Mouse (Mus musculus) CD4-positive, CD25-positive, alpha-beta regulatory T cell, adult 4 months (primary cell): ENCODE measurements around the gene Aipl1. TPM values are rescaled to one million over a fixed set of nuclear protein-coding genes. Genes with fewer than 3 reads are reported as not detected.

Experiments used
- ATAC-seq: one replicate; pipeline ENCODE4 v1.8.0; 2017
- polyA plus RNA-seq, 2 experiments: library from polyadenylated mRNA; unstranded; fragments of 100-300 nt; shearing (Covaris generic); gene quantifications; one replicate each; pipeline ENCODE4 v1.2.1; 2017

The Aipl1 gene
- polyA plus RNA-seq, 2 experiments from 2014 or later: not detected

GRCm38 (mm10) chr11:72050168-72050894 lies 13.0 kb upstream of the Aipl1 start:
- ATAC-seq: no peak

DNA sequence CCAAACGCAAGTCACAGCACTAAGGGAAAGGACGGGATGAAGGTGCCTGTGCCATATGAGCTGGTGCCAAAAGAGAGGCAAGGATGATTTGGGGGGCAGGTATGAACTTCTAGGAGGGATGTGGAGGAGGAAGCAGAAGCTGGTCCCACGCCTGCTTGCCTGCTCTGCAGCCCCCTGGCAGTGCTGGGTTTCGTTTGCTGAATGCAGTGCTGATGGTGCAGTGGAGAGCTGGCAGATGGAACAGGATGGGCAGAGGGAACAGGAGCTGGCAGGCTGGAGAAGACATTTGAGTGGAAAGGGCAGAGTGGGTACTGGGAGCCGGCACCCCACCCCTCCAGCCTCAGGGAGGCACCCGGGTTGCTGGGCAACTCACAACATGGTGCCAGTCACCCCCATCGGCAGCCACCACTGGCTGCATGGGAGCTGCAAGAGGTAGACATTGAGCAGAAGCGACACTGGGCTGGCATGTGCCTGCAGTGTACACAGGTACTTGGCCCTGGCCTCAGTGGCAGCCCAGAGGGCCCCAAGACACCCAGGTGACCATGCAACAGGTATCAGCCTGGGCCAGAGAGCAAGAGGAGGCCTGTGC lies 12.0 kb upstream of the Aipl1 start:
- no peak for ATAC-seq

GRCm38 (mm10) chr11:72048730-72049129 lies 11.4 kb upstream of the Aipl1 start:
- no peak for ATAC-seq

- ATAC-seq: no peak
Measured at GRCm38 (mm10) chr11:72044231-72044630, 6.9 kb upstream of the Aipl1 start.

GRCm38 (mm10) chr11:72042631-72043030 lies 5.3 kb upstream of the Aipl1 start:
- ATAC-seq: no peak

- peak; percentile 89 for ATAC-seq
Measured at GRCm38 (mm10) chr11:72041768-72042607, 4.7 kb upstream of the Aipl1 start, which contains the start of gene Pimreg. Pimreg (plus strand) TSS chr11:72042032.

DNA sequence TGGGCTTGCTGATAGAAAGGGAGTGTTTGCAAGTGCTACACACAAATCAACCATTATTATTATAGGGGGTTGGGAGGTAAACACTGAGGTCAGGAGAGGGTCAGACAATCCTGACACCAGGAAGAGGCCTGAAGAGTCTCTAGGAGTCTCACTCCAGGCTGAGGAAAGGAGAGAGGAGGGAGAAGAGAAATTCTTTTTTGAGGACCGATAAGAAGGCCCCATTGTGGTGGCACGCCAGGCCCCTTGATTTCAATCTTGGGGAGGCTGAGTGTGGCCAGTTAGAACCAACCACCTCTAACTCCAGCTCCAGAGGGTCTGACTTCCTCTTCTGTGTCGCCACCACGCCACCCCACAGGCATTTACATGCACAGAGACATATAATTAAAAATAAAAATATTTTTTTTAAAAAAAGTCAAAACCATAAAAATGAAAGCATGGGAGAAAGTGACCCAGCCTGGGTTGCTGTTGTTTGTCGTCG lies 4.0 kb upstream of the Aipl1 start:
- ATAC-seq: no peak

GRCm38 (mm10) chr11:72039599-72040386 lies 2.5 kb upstream of the Aipl1 start:
- no peak for ATAC-seq

DNA sequence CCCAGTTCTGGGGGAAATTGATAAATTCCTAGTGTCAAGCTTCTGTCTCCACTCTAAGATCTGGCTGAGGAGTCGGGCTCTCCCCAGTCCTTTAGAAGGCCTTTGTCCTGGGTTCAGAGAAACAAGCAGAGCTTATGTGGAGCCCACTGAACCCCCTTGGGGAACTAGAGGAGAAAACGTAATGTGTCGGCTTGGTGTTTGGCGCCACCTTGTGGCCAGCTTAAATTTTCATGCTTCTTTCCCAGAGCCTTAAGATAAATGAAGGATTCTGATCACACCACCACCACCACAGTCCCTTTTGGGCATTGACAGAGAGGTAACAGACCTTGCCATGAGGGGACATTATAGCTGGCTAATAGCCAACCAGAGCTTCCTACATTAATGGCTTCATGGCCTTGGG lies 687 bp upstream of the Aipl1 start:
- ATAC-seq: no peak

GRCm38 (mm10) chr11:72032589-72032988 lies 4.7 kb downstream of the Aipl1 start:
- ATAC-seq: no peak

GRCm38 (mm10) chr11:72032091-72032490 lies 5.2 kb downstream of the Aipl1 start:
- ATAC-seq: no peak

GRCm38 (mm10) chr11:72031353-72031752 lies 6.0 kb downstream of the Aipl1 start:
- ATAC-seq: no peak

DNA sequence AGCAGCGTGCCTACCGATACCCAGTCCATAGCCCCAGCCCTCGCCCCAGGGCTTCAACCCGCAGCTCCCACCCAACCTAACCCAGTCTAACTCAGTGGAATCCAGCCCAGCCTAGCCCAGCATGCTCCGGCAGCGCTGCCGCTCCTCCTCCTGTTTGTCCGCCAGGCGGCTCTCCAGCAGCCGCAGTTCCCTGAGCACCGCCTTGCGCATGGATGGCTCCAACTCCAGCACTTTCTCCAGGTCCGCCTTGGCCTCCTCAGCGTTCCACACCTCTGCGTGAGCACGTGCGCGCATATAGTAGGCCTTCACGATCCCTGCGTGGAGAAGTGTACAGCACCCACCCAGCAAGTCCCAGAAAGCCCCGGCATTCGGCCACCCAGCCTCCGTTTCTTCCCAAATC lies 8.2 kb downstream of the Aipl1 start:
- ATAC-seq: no peak

- ATAC-seq: no peak
Measured at GRCm38 (mm10) chr11:72027836-72028235, 9.5 kb downstream of the Aipl1 start.

- no peak for ATAC-seq
Measured at GRCm38 (mm10) chr11:72026516-72026915, 10.8 kb downstream of the Aipl1 start.

DNA sequence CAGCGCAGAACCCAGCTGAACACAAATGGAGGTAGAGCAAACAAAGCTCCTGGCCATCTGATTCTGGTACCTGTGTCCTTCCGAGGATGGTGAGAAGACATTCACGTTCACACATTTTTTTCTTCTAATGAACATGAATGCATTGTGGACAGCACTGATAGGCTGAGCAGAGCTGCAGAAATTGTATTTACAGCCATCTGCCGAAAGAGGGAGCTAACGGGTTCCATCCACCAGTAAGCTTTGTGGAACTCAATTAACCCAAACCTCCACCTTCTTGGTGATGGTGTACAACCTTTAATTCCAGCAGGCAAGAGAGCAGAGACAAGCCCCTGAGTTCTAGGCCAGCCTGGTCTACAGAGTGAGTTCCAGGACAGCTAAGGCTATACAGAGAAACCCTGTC lies 11.5 kb downstream of the Aipl1 start:
- ATAC-seq: peak; percentile 39

DNA sequence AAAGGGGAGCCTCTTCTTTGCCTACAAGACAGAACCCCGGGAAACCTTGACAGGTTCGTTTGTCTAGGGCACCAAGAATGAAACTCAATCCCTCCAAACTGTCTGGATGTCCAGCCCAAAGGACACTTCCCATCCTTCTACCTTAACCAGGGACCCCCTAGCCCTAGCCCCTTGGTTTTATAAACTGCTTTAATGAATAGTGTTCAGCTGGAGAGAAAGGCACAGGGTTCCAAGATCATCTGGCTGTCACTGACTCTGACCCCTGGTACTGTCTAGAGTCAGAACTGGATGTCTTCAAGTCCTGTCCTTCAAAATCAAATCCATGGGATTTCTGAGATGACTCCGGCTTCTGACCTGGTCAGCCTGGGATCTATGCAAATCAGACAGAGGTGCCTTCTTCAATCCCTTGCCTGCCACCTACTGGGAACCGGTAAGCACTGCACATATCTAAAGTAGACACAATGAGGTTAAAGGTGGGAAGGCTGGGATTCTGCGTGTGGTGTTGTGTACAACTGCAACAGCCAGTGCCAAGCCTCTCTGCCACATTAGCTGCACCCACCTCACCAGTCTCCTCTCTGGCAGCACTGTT lies 13.0 kb downstream of the Aipl1 start:
- ATAC-seq: peak; percentile 79

DNA sequence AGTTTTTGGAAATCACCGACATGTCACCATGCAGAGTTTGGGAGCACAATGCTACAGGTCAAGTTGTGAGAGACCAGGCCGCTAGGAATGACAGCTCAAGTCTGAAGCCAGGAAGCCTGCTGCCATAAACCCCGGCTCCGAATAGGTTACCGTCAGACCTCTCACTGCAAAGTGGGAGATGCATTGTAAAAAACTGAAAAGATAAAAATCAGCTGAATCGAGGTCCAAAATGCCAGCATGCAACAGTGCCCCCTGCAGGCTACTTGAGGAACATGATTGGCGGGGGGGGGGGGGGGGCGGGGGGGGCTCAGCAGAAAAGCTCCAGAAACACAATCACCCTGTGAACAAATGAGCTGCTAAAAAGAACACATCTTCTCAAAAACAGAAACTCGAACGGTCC lies 13.7 kb downstream of the Aipl1 start:
- ATAC-seq: no peak

DNA sequence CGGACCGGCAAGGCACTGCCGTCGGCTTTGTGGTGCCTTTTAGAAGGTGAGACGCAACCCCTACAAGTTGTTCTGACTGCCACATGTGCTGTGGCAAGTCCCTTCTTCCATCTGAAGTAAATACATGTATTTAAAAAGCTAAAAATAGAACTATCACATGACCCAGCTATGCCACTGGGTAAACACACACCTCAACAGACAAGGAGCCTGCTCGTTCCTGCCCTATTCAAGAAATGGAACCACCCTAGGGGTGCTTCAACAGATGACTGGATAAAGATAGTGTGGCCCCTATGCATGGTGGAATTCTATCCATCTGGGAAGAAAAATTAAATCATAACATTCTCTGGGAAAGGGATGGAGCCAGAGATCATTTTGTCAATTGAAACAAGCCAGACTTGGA lies 14.5 kb downstream of the Aipl1 start:
- ATAC-seq: no peak

DNA sequence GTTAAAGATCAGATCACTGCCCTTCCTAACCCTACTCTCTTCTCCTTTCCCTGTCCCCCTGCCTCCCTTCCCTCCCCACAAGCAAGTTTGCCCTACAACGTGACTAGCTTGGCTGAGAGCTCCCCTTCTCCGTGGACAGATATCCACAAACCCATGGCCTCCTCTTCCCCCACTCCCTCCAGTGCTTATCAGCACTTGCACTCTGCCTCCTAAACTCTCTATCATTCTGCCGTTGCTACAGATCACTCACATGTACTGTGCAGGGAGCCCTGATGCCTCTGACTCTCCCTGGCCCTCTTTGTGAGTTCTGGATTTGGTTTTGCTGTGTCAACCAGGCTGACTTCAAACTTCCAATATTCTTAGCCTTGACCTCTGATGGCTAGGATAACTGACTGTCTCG lies 16.3 kb downstream of the Aipl1 start:
- ATAC-seq: no peak

- no peak for ATAC-seq
Measured at GRCm38 (mm10) chr11:72017253-72017601, 20.1 kb downstream of the Aipl1 start.

DNA sequence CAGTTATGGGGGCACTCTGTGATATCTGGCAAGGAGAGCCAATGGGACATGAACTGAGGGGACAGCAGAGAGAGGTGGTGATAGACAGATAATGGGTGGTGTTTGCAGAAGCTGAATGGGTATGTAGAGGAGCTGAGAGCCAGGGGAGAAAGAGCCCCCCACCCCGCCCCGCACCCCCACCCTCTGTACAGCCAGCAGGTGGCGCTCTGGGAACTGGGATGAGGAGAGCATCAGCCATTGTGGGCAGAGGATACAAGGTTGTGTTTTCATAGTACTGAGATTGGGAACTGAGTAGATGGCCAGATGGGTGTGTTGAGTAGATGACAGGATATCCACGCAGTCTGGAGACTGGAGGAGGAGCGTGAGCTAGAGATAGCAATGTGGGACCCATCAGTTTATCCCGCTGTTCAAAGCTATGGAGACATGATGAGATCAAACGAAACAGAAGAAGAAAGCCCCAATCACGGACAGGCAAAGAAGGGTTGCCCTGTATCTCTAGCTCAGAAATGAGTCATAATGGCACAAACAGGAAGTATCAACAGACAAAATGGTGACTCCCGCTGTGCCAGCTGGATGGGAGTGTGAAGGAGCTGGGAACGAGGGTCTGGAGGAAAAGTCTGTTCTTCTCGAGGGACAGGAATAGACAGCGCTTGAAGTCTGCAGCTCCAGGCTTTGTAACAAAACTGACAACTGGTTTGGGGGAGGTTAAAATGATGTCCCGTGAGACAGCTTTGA lies 20.6 kb downstream of the Aipl1 start:
- no peak for ATAC-seq
